In genomic region chr2:144769118-144769496, GRCm38 (mm10) we compare ENCODE assay signal across 17 mouse cellular contexts. TPM values are rescaled to one million over a fixed set of nuclear protein-coding genes. Genes with fewer than 3 reads are reported as not detected.
DNase-seq lines count a peak whose midpoint lies in the region; ATAC-seq and TF ChIP-seq lines count a peak whose summit lies in the region.
"Had no signal": no experiment of that assay in that cellular context is flagged by ENCODE, and none has a peak within 500 bp of the region (broad histone marks: within the 10 kb centered on the region; RNA-seq: fewer than 3 reads in every experiment).

No protein-coding gene starts in this region.

- H3K4me3 ChIP-seq in heart, embryonic 15.5 days: no peak overlapping the region
- no peak overlapping the region for H3K4me3 ChIP-seq in kidney, postnatal 0 days (replicated peaks; ENCODE audit: low read depth, low read length)
- H3K4me3 ChIP-seq in midbrain, embryonic 14.5 days (replicated peaks; ENCODE audit: low read depth, low read length): no peak overlapping the region
- no peak overlapping the region for H3K4me3 ChIP-seq in left cerebral cortex, adult 2 months
- H3K4me3 ChIP-seq: limb, embryonic 10.5 days; liver, embryonic 13.5 days; neural tube, embryonic 15.5 days had no signal

- WGBS in heart, embryonic 15.5 days: 74% methylated on average over 2 of the region's 2 CpGs
- 77% methylated on average over 2 of the region's 2 CpGs for WGBS in kidney, postnatal 0 days
- WGBS in midbrain, embryonic 14.5 days: 56% methylated on average over 2 of the region's 2 CpGs

- TF ChIP-seq CTCF in kidney, postnatal 0 days (IDR thresholded peaks at IDR 0.05; ENCODE audit: low read depth): no peak
- no peak for TF ChIP-seq CTCF in brain, embryonic 14.5 days (IDR thresholded peaks at IDR 0.05; ENCODE audit: borderline replicate concordance, extremely low read depth, insufficient read depth, insufficient read length)
- TF ChIP-seq CTCF in left cerebral cortex, adult 2 months (IDR thresholded peaks at IDR 0.05): no peak

- no peak overlapping the region for H3K9ac ChIP-seq in heart, embryonic 15.5 days
- no peak overlapping the region for H3K9ac ChIP-seq in kidney, postnatal 0 days (ENCODE audit: low read depth, low read length)
- H3K9ac ChIP-seq in midbrain, embryonic 14.5 days (replicated peaks; ENCODE audit: low read length): no peak overlapping the region
- H3K9ac ChIP-seq: liver, embryonic 13.5 days; neural tube, embryonic 15.5 days had no signal

- no peaks in the 10 kb centered on the region for H3K27me3 ChIP-seq in heart, embryonic 15.5 days
- H3K27me3 ChIP-seq in kidney, postnatal 0 days (ENCODE audit: insufficient read depth, low read length): no peaks in the 10 kb centered on the region
- no peaks in the 10 kb centered on the region for H3K27me3 ChIP-seq in midbrain, embryonic 14.5 days (ENCODE audit: control insufficient read depth, insufficient read depth, low read length)
- H3K27me3 ChIP-seq: liver, embryonic 13.5 days; neural tube, embryonic 15.5 days had no signal

- no peak for TF ChIP-seq POLR2A in brain, embryonic 14.5 days (IDR thresholded peaks at IDR 0.05; ENCODE audit: borderline replicate concordance, extremely low read depth, insufficient read depth, insufficient read length, poor library complexity, severe bottlenecking)

- intact Hi-C loops in left cerebral cortex, adult 2 months (cut with DNase I): no loop called here

- H3K4me1 ChIP-seq in heart, embryonic 15.5 days (replicated peaks): peaks cover 8% of the 10 kb centered on the region; the same call in 1 of the 2 replicates
- no peaks in the 10 kb centered on the region for H3K4me1 ChIP-seq in kidney, postnatal 0 days (replicated peaks; ENCODE audit: insufficient read depth, low read length)
- no peaks in the 10 kb centered on the region; the same call in 1 of the 2 replicates for H3K4me1 ChIP-seq in midbrain, embryonic 14.5 days (ENCODE audit: control insufficient read depth, insufficient read depth, low read length)
- H3K4me1 ChIP-seq: limb, embryonic 10.5 days; liver, embryonic 13.5 days; neural tube, embryonic 15.5 days had no signal

- peak overlapping the region; percentile 40 for H3K27ac ChIP-seq in heart, embryonic 15.5 days
- peak overlapping the region; percentile 54; the same call in 1 of the 2 replicates for H3K27ac ChIP-seq in kidney, postnatal 0 days
- H3K27ac ChIP-seq in midbrain, embryonic 14.5 days (replicated peaks; ENCODE audit: low read depth, low read length): no peak overlapping the region; the same call in 1 of the 2 replicates
- H3K27ac ChIP-seq in left cerebral cortex, adult 2 months: no peak overlapping the region
- H3K27ac ChIP-seq: limb, embryonic 10.5 days; liver, embryonic 13.5 days; neural tube, embryonic 15.5 days had no signal

- no peak for DNase-seq in heart, adult 11 months
- DNase-seq in kidney, postnatal 0 days (ENCODE audit: low spot score): peak; percentile 33
- no peak for DNase-seq in kidney, adult 11 months
- DNase-seq in brain, embryonic 14.5 days (ENCODE audit: low read depth): peak; percentile 19
- no peak for DNase-seq in midbrain, embryonic 14.5 days
- no peak for DNase-seq in adrenal gland, postnatal 4 days (ENCODE audit: low spot score in 2 of 2)
- DNase-seq in left cerebral cortex, adult 2 months (ENCODE audit: extremely low spot score in 1 of 2, low spot score in 2 of 2): no peak
- DNase-seq: adrenal gland, adult 8-10 months; cerebellum, adult 9-11 months; gastrocnemius, postnatal 36 days; layer of hippocampus, postnatal 36 days; liver, embryonic 13.5 days; thymus, postnatal 36 days had no signal

- no peak overlapping the region for H3K4me2 ChIP-seq in heart, embryonic 15.5 days
- H3K4me2 ChIP-seq in kidney, postnatal 0 days (ENCODE audit: low read length): no peak overlapping the region
- no peak overlapping the region for H3K4me2 ChIP-seq in midbrain, embryonic 14.5 days (ENCODE audit: low read length)
- H3K4me2 ChIP-seq: liver, embryonic 13.5 days; neural tube, embryonic 15.5 days had no signal

- no peaks in the 10 kb centered on the region for H3K9me3 ChIP-seq in heart, embryonic 15.5 days (replicated peaks)
- no peaks in the 10 kb centered on the region for H3K9me3 ChIP-seq in kidney, postnatal 0 days (replicated peaks; ENCODE audit: low read length)
- peaks cover 2% of the 10 kb centered on the region; the same call in 1 of the 2 replicates for H3K9me3 ChIP-seq in midbrain, embryonic 14.5 days (ENCODE audit: control insufficient read depth, low read length)
- H3K9me3 ChIP-seq: limb, embryonic 10.5 days; liver, embryonic 13.5 days; neural tube, embryonic 15.5 days had no signal

- no peak for ATAC-seq in heart, embryonic 15.5 days (replicated peaks; ENCODE audit: insufficient number of reproducible peaks, insufficient read depth, low FRiP score, low read depth)
- no peak for ATAC-seq in kidney, postnatal 0 days (replicated peaks; ENCODE audit: low FRiP score, low read depth)
- ATAC-seq in midbrain, embryonic 14.5 days (ENCODE audit: low FRiP score, low TSS enrichment): peak; percentile 32; the same call in 1 of the 2 replicates

- no peaks in the 10 kb centered on the region for H3K36me3 ChIP-seq in heart, embryonic 15.5 days
- H3K36me3 ChIP-seq in kidney, postnatal 0 days (ENCODE audit: insufficient read depth, low read length): no peaks in the 10 kb centered on the region
- H3K36me3 ChIP-seq in midbrain, embryonic 14.5 days (ENCODE audit: control insufficient read depth, insufficient read depth, low read length): no peaks in the 10 kb centered on the region
- H3K36me3 ChIP-seq: limb, embryonic 10.5 days; liver, embryonic 13.5 days had no signal

RNA-seq across cellular contexts. Expression of gene Scp2d1, which starts 54.3 kb away (rescaled TPM):
- polyA plus RNA-seq in heart, embryonic 15.5 days (2015; fragmentation: Nextera tagmentation; extraction: Ambion mirVana): not detected in 2 replicates
- not detected in 2 replicates for polyA plus RNA-seq in kidney, postnatal 0 days (2015; fragmentation: Nextera tagmentation; extraction: Ambion mirVana)
- not detected in 2 replicates for polyA plus RNA-seq in brain, embryonic 14.5 days (2012; rRNA removed)
- polyA plus RNA-seq in midbrain, embryonic 14.5 days (2014; fragmentation: Nextera tagmentation; extraction: Ambion mirVana): not detected in 2 replicates
- total RNA-seq in adrenal gland, postnatal 4 days (2021): not detected
- total RNA-seq in left cerebral cortex, adult 2 months (2021): not detected
- total RNA-seq: adrenal gland, adult 8-10 months; gastrocnemius, postnatal 36 days; heart, postnatal 25 days; layer of hippocampus, postnatal 36 days had no signal
- polyA plus RNA-seq: limb, embryonic 10.5 days; liver, embryonic 13.5 days; neural tube, embryonic 15.5 days had no signal

Comparison
In these comparisons a context has a peak if more than half of its experiments do, and no peak if none do; other contexts are left out.
1. DNase-seq: peak in kidney, postnatal 0 days (single experiment) and brain, embryonic 14.5 days (single experiment); none in heart, adult 11 months (single experiment), kidney, adult 11 months (single experiment), midbrain, embryonic 14.5 days (single experiment), adrenal gland, postnatal 4 days (0 of 2) and left cerebral cortex, adult 2 months (0 of 2).
2. H3K27ac ChIP-seq: peak in heart, embryonic 15.5 days (single experiment) and kidney, postnatal 0 days (single experiment); none in midbrain, embryonic 14.5 days (single experiment) and left cerebral cortex, adult 2 months (single experiment).